Mouse (Mus musculus): ENCODE results near the gene Rarb.

Rarb gene

DNA sequence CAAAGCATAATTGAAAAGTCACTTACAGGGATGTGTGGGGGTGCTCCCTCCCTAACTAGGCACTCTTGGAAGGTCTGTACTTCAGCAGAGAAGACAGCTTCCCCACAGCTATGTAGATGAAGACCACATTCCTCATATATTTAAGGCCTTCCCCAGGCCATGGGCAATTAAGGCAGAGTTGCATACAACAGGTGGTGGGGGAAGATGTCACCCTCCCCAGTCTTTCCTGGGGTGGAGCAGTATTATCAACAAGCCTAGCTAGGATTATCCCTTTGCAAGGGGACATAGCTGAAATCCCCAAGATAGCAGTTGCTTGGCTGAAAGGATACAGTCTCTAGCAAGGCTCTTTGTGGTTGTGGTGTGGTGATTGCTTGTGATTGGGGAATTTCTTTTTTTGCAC lies 240.9 kb downstream of the Rarb start:
- DNase-seq (ENCODE audit: low spot score): no peak

- DNase-seq (ENCODE audit: low spot score): no peak
These were observed 241.9 kb downstream of the Rarb start for GRCm38 (mm10) chr14:16577049-16577448.

DNA sequence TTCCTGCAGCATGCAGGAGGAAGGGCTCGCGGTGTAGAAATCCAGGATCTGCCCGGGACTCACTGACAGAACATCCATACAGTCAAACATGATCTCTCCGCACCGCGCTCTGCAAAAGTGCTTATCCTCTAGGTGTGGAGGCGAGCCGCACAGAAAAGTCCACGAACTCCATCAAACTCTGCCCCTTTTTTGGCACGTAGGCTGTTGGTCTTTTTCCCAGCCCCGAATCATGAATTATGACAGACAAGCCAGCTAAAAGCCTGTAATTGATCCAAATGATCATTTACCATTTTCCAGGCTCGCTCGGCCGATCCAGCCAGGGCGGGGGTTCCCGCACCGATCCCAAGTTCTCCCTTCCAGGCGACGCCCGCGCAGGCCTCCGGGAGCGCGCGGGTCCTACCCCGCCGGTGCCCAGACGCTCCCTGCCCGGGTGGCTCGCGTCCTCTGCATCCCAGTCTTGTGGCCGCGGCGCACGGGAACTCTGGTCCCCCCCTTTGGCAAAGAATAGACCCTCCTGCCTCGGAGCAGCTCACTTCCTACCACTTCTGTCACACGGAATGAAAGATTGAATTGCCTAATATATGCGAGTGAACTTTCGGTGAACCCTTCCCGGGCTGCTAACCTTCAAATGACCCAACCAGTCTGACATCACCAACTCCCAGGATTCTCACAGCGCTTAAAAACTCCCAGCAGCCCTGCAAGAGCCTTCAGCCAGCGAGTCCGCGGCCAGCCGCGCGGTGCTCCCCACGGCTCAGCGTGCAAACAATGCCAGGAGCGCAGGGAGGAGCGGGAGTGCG lies 243.8 kb downstream of the Rarb start:
- DNase-seq (ENCODE audit: low spot score): peak; percentile 97

DNA sequence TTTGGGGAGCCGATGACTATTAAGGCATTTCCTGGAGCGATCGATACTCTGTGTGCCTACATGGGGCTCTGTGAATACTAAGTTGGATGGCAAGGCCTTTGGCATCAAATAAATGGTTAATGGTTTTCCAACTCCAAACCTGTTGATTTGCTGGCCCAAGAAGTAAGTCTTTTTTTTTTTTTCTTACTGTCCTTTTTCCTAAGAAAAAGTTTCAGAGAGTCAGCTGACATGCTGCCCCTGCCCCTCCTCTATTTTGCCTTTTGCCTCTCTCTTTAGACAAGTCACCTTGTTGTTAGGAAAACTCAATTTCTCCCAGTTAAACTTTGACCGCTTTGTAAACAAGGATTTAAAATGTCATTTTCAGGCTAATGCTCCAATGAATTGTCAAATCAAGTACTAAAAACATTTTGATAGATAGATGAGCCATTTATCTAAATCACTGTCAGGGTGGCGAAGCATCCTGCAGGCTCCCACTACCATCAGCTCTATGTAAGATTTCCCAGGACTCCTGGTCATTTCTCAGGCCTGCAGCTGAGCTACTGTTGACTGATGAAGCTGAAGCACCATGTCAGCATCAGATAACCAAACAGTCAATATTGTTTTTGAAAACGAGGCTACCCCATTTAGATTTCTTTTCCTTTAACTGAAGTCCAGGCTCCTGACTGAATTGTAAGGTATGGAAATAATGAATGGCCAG lies 245.3 kb downstream of the Rarb start:
- DNase-seq (ENCODE audit: low spot score): peak; percentile 53

DNA sequence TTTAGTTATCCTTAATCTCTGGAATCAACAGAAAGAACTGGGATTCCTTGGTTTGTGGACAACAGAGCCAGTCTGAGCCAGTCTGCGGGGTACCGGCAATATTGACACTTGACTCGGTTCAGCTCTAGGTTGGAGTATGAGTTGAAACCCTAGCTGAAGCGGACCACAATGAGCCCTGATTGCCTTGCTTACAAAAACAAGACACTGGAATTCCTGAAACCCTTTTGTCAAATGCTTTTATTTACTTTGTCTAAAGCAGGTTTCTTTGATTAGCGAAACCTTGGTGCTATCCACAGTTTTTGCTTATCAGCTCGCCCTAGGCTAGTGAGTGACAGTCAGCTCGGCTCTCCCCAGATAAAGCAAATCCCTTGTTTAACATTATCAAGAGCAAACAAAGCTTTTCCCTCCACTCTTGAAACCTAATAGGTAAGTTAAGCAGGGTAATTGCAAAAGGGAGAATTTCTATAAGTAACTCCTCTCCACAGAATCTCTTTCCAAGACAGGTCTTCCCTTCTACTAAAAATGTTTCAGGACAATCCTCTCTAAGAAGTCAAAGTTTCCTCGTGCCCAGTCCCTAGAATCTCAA lies 246.1 kb downstream of the Rarb start:
- DNase-seq (ENCODE audit: low spot score): peak; percentile 63

GRCm38 (mm10) chr14:16569506-16570001 lies 249.4 kb downstream of the Rarb start:
- DNase-seq (ENCODE audit: low spot score): peak; percentile 30

DNA sequence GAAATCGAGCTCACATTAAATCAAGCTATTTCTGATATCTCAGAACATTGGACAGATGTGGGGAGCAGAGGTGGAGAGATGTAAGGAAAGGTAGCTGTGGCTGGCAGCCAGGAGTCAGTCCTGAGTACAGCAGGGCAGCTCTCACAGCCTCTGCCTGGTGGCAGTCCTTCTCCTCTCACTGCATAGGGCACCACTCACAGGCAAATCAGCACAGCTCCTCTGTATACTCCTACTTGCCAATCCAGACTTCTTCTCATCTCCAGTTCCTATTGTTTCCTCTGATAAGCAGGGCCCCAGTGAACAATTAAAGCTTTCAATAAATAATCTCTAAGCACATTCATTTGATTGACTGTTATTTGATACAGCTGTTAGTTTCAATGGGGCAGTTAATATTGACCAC lies 252.0 kb downstream of the Rarb start:
- no peak for DNase-seq (ENCODE audit: low spot score)

DNA sequence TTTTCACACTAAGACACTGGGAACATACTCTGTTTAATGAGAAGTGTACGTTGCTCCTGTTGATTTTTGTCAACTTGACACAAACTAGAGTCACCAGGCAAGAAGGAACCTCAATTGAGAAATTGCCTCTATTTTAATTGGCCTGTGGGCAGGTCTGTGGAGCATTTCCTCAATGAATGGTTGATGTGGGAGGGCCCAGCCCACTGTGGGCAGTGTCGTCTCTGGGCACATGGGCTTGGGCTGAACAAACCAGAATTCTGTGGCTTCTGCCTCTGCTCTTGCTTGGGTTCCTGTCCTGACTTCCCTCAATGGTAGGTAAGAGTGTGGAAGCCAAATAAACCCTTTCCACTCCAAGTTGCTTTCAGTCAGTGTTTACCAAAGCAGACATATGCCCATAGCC lies 255.0 kb downstream of the Rarb start:
- DNase-seq (ENCODE audit: low spot score): no peak

GRCm38 (mm10) chr14:16561496-16562170 lies 257.3 kb downstream of the Rarb start:
- no peak for DNase-seq (ENCODE audit: low spot score)

DNA sequence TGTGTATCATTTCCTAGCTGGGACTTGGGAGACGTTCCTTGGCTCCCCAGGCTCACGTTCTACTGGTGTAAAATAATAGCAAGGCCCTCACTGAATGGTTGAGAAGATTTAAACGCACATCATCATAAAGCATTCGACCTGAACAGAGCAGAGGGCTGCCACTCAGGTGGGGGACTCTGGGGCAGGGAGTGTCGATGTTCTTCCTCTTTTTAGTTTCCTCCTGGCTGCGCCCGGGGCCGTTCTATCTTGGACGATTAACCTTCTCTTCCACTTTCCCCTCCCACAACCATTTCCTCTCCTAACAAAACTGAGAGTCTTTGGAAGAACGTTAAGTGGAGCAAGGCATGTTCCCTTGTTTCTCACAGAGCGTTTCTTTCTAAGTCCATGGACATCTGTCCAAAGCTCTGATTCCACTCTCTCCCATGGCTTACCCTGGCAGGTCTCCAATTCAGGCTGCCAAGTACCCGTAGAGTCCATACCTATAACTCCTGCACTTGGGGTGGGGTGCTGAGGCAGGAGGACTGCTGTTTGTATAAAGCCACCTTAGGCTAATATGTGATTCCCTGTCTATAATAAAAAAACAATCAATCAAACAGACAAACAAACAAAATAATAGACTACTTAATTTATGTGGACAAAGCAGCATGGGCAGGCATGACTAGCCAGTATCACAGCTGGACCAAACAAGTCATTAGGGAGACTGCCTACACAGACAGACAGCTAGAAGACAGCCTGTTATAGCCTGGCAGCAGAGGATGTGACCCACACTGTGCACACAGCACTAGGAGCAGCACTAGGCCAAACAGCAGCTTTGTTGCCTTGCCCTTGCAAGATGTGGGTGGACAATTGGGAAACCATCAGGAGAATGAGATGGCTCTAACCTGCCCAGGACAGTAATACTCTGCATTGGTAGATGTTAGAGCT lies 259.4 kb downstream of the Rarb start:
- DNase-seq (ENCODE audit: low spot score): no peak

- no peak for DNase-seq (ENCODE audit: low spot score)
These were observed 260.9 kb downstream of the Rarb start for GRCm38 (mm10) chr14:16558033-16558432.

GRCm38 (mm10) chr14:16554643-16555459 lies 264.1 kb downstream of the Rarb start:
- peak; percentile 77 for DNase-seq (ENCODE audit: low spot score)

- no peak for DNase-seq (ENCODE audit: low spot score)
These were observed 264.7 kb downstream of the Rarb start for GRCm38 (mm10) chr14:16554319-16554642.

- no peak for DNase-seq (ENCODE audit: low spot score)
These were observed 266.7 kb downstream of the Rarb start for GRCm38 (mm10) chr14:16552293-16552692.

- DNase-seq (ENCODE audit: low spot score): no peak
These were observed 267.1 kb downstream of the Rarb start for GRCm38 (mm10) chr14:16551843-16552242.

DNA sequence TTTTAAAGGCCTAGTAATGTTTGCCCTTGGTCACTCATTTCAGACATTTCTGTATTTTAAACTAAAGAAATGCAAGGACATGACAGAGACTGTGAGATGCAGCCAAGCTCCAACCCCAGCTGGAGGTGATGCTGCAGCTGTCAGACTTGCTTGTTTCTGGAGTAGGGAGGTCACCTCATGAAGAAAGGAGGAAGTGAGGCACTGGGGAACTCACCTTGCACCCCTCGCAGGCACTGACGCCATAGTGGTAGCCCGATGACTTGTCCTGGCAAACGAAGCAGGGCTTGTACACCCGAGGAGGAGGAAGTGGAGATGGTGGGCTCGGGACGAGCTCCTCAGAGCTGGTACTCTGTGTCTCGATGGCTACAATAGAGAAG lies 270.8 kb downstream of the Rarb start:
- no peak for DNase-seq (ENCODE audit: low spot score)

DNA sequence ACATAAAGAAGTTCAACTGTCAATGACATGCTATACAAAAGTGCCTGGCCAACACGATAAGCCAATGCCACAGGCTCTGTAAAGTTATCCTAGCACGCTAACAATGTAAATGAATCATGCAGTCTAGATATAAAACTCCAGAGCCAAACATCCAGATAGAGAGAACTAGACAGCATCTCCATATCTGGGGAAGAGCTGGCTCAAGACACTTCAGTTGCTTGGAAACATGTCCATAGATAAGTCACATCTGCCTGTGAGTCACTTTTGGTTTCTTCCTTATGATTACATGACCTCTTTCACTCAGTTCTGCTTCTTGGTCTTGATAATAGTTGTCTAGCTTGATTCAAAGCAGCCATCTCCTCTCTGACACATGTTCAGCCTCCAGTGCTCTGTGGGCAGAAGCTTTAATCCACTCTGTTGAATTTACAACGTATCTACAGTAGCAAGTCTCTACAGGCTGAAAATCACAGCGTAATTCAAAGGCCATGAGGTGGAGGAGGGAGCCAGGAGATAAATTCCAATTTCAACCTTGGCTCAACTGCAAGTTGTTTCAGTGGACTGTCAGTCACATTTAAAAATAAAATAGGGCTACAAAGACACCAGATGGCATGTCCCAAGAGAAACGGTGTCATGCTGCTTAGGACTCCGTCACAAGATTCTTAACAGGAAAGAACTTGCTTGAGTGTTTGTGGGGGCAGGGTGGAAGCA lies 271.3 kb downstream of the Rarb start:
- DNase-seq (ENCODE audit: low spot score): no peak

DNA sequence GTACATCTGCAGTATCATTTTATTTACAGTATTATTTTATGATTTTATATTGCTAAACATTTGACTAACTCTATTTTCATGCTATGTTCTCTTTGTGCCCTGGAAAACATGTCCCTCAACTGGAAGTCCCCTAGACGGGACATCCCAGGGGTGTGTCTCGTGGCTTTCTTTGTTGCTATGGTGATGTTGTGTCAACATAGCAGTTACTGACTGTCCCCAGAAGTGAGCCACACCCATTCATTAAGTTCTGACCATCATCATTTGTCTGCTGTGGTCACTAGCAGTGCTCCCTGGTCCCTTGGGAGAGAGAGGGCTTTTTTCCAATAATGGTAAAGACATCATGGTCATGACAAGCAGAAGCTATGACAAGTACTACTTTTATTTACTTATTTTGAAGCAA lies 274.0 kb downstream of the Rarb start:
- DNase-seq (ENCODE audit: low spot score): no peak

DNA sequence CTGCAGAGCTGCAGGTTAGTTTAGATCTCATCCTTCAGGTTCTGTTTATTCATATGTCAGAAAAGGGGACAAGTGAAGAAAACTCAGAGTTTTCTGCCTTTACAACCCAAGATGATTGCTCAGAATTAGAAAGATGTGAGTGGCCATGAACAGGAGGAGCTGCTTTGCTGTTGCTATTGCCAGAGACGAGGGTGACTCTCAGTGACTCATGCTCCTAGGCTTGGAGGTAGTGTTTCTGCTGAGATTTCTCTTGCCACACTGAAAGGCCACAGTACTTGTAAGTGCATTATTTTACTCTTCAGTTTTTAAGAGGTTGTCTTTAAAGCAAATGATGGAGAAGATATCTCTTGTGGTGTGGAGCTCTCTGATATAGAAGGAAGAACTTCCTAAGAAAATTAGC lies 277.3 kb downstream of the Rarb start:
- no peak for DNase-seq (ENCODE audit: low spot score)

DNA sequence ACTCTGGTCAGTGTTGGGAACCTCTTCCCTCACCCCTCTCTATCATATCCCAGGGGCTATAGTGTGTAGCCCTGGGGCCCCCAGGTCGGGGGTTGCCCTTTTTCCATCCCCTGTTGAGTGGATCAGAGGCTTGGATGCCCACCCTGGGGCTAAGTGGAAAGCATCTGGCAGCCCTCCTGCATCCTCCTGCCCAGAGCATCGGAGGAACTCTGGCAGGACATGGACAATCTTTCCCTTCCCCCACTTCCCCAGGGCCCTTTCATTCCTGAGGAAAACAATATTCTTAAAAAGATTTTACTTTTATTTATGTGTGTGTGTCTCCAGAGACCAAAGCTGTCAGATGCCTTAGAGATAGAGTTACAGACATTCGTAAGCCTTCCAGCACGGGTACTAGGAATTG lies 281.5 kb downstream of the Rarb start:
- DNase-seq (ENCODE audit: low spot score): no peak
